1 mouse cellular context compared by ENCODE assay signal in the genomic region with DNA sequence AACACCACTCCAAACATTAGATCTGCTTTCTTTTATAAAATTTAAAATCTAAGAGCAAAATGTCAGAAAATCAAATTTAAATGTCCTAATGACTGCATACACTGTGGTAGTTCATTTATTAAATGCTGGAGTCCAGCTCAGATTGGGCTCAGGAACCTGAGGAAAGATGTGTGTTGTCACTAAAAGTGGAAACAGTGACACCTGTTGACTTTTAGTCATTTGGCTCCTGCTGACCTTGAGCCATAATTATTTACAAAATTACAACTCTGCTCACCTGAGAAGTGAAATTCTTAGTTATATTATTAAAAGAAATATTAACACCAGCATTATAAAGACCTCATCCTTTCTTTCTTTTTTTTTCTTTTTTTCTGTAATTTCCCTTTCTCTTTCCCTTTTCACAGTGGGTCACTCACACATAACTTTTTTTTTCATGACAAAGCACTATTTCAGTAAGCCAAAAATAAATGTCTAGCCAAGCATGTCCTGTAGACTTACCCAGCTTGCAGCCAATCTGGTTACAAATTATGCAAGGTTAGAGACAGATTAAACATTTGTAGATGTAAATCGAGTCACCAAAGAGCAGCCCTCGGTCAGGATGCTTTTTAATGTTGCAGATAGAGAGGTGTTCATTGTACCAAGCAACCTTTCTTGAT.
TF ChIP-seq lines count a peak whose summit lies in the region.

No protein-coding gene starts in this region.

TF ChIP-seq in CH12.LX, 34 proteins besides CTCF, POLR2A, EP300 and RAD21 (continued from another document):
- TF ChIP-seq SMC3 (IDR thresholded peaks at IDR 0.05; ENCODE audit: low read depth, low read length) (peak; percentile 67), E2F4 (IDR thresholded peaks at IDR 0.05; ENCODE audit: insufficient replicate concordance, low read depth, low read length) (no peak), BHLHE40 (IDR thresholded peaks at IDR 0.05; ENCODE audit: low read depth, low read length) (no peak), MAFK (IDR thresholded peaks at IDR 0.05; ENCODE audit: insufficient replicate concordance, low read length) (peak; percentile 86), RCOR1 (conservative IDR thresholded peaks at IDR 0.05; ENCODE audit: low read depth, low read length) (no peak), IRF4 (IDR thresholded peaks at IDR 0.05; ENCODE audit: low read depth, low read length) (no peak), ZNF384 (IDR thresholded peaks at IDR 0.05; ENCODE audit: low read depth, low read length) (peak; percentile 91), TBP (conservative IDR thresholded peaks at IDR 0.05; ENCODE audit: low read depth, low read length) (0 out of 2 replicates have a peak, but pooled peaks have one; percentile 37), MEF2A (IDR thresholded peaks at IDR 0.05; ENCODE audit: borderline replicate concordance, low read depth, low read length) (peak; percentile 78), ZC3H11A (IDR thresholded peaks at IDR 0.05; ENCODE audit: low read depth, low read length) (peak; percentile 21; the same call in 1 of the 2 replicates), HCFC1 (IDR thresholded peaks at IDR 0.05; ENCODE audit: low read depth, low read length) (no peak), USF2 (conservative IDR thresholded peaks at IDR 0.05; ENCODE audit: low read depth, low read length) (peak; percentile 14; the same call in 1 of the 2 replicates), MAZ (IDR thresholded peaks at IDR 0.05; ENCODE audit: low read depth, low read length) (no peak)
TF ChIP-seq in CH12.LX: peak in this region for 7.
